Mouse (Mus musculus) CH12.LX (cell line): Measurements from ENCODE around the gene Gm14214. TPM values are rescaled to one million over a fixed set of nuclear protein-coding genes. Genes with fewer than 3 reads are reported as not detected.

Source experiments
- DNase-seq: peaks from one replicate; pipeline ENCODE4 v3.0.0-alpha.2; 2013; ENCODE audit errors: extremely low read depth
- H3K27ac ChIP-seq: 2 replicates; pipeline ENCODE4 v1.5.1; 2012; ENCODE audit warnings: low read depth, mild to moderate bottlenecking, control low read depth, moderate library complexity; ENCODE audit not compliant: insufficient read depth
- H3K27me3 ChIP-seq: replicated peaks from 2 replicates; pipeline ENCODE3; 2012; ENCODE audit warnings: inconsistent platforms
- H3K36me3 ChIP-seq, 2 experiments: replicated peaks in 1 of 2; 2 replicates each; pipeline versions ENCODE3 to v1.6.1; 2012; ENCODE audit warnings: inconsistent platforms in 1 of 2, low read length in 1 of 2, mild to moderate bottlenecking in 1 of 2, mixed read lengths in 1 of 2, moderate library complexity in 1 of 2; ENCODE audit not compliant: control insufficient read depth in 1 of 2, insufficient read depth in 1 of 2
- H3K4me1 ChIP-seq, 2 experiments: 2 replicates each; pipeline ENCODE4 v1.6.1; 2012; ENCODE audit warnings: inconsistent platforms in 1 of 2, moderate library complexity in 1 of 2; ENCODE audit not compliant: insufficient read depth in 2 of 2, control insufficient read depth in 1 of 2
- H3K4me2 ChIP-seq: 2 replicates; pipeline ENCODE4 v1.6.1; 2012; ENCODE audit warnings: low read depth, mild to moderate bottlenecking, control low read depth; ENCODE audit not compliant: poor library complexity, insufficient read depth, severe bottlenecking
- H3K4me3 ChIP-seq, 3 experiments: fragments of 150-350 bp in 1 of 3; sonication (generic) in 1 of 3; replicated peaks in 1 of 3; 2 replicates each; pipeline versions ENCODE3 to v1.5.1; 2011 to 2012; ENCODE audit warnings: low read depth in 2 of 3, low read length in 2 of 3, mild to moderate bottlenecking in 2 of 3, moderate library complexity in 2 of 3, control low read depth in 1 of 3, improper control_type of control experiment in 1 of 3, inconsistent platforms in 1 of 3, mixed read lengths in 1 of 3; ENCODE audit not compliant: poor library complexity in 1 of 3
- H3K79me2 ChIP-seq: replicated peaks from 2 replicates; pipeline ENCODE4 v1.6.1; 2012; ENCODE audit warnings: mild to moderate bottlenecking, moderate library complexity; ENCODE audit not compliant: control insufficient read depth, poor library complexity, insufficient read depth, severe bottlenecking; ENCODE audit errors: extremely low read depth
- H3K9ac ChIP-seq: 2 replicates; pipeline ENCODE4 v1.6.1; 2012; ENCODE audit warnings: low read depth, mild to moderate bottlenecking, control low read depth, moderate library complexity; ENCODE audit not compliant: insufficient read depth
- H3K9me3 ChIP-seq: replicated peaks from 2 replicates; pipeline ENCODE3; 2012; ENCODE audit warnings: low read length, inconsistent platforms, mixed read lengths
- CHD2 ChIP-seq: IDR thresholded peaks from 2 replicates; pipeline ENCODE4 v1.6.1; 2011; ENCODE audit warnings: low read length, improper control_type of control experiment
- ELF1 ChIP-seq: IDR thresholded peaks from 2 replicates; pipeline ENCODE4 v1.6.1; 2014; ENCODE audit warnings: low read depth, mild to moderate bottlenecking, inconsistent platforms, low read length, improper control_type of control experiment
- ETS1 ChIP-seq: conservative IDR thresholded peaks from 2 replicates; pipeline ENCODE4 v1.6.1; 2012; ENCODE audit warnings: low read depth, mild to moderate bottlenecking, inconsistent platforms, low read length, improper control_type of control experiment, moderate library complexity
- GABPA ChIP-seq: IDR thresholded peaks from 2 replicates; pipeline ENCODE4 v1.6.1; 2012; ENCODE audit warnings: low read depth, low read length, improper control_type of control experiment, inconsistent platforms; ENCODE audit not compliant: insufficient replicate concordance
- JUN ChIP-seq: IDR thresholded peaks from 2 replicates; pipeline ENCODE4 v1.6.1; 2011; ENCODE audit warnings: low read depth, mild to moderate bottlenecking, low read length, improper control_type of control experiment, moderate library complexity; ENCODE audit not compliant: insufficient read depth
- KAT2A ChIP-seq: IDR thresholded peaks from 2 replicates; pipeline ENCODE4 v1.6.1; 2012; ENCODE audit warnings: low read length, improper control_type of control experiment, inconsistent platforms; ENCODE audit not compliant: insufficient replicate concordance
- MAFK ChIP-seq: IDR thresholded peaks from 2 replicates; pipeline ENCODE4 v1.6.1; 2011; ENCODE audit warnings: low read length, improper control_type of control experiment; ENCODE audit not compliant: insufficient replicate concordance
- MAX ChIP-seq: IDR thresholded peaks from 2 replicates; pipeline ENCODE4 v1.6.1; 2011; ENCODE audit warnings: low read length, improper control_type of control experiment
- MAZ ChIP-seq: IDR thresholded peaks from 2 replicates; pipeline ENCODE4 v1.6.1; 2012; ENCODE audit warnings: low read depth, mild to moderate bottlenecking, inconsistent platforms, low read length, improper control_type of control experiment, moderate library complexity
- MXI1 ChIP-seq: IDR thresholded peaks from 2 replicates; pipeline ENCODE4 v1.6.1; 2011; ENCODE audit warnings: mild to moderate bottlenecking, low read depth, low read length, improper control_type of control experiment
- MYC ChIP-seq: IDR thresholded peaks from 2 replicates; pipeline ENCODE4 v1.6.1; 2011; ENCODE audit warnings: low read depth, mild to moderate bottlenecking, improper control_type of control experiment, low read length
- NELFE ChIP-seq: IDR thresholded peaks from 2 replicates; pipeline ENCODE4 v1.6.1; 2011; ENCODE audit warnings: low read depth, low read length, improper control_type of control experiment
- PAX5 ChIP-seq: IDR thresholded peaks from 2 replicates; pipeline ENCODE4 v1.6.1; 2012; ENCODE audit warnings: low read length, inconsistent platforms, mixed read lengths
- POLR2AphosphoS2 ChIP-seq: IDR thresholded peaks from 2 replicates; pipeline ENCODE4 v1.6.1; 2011; ENCODE audit warnings: low read depth, low read length, improper control_type of control experiment
- RCOR1 ChIP-seq: conservative IDR thresholded peaks from 2 replicates; pipeline ENCODE4 v1.6.1; 2012; ENCODE audit warnings: low read depth, mild to moderate bottlenecking, inconsistent platforms, low read length, improper control_type of control experiment
- SIN3A ChIP-seq: IDR thresholded peaks from 2 replicates; pipeline ENCODE4 v1.6.1; 2012; ENCODE audit warnings: low read length, improper control_type of control experiment, inconsistent platforms
- TBP ChIP-seq: conservative IDR thresholded peaks from 2 replicates; pipeline ENCODE4 v1.6.1; 2011; ENCODE audit warnings: low read depth, low read length, improper control_type of control experiment
- TCF12 ChIP-seq: IDR thresholded peaks from 2 replicates; pipeline ENCODE4 v1.6.1; 2014; ENCODE audit warnings: low read depth, mild to moderate bottlenecking, inconsistent platforms, low read length, improper control_type of control experiment
- USF1 ChIP-seq: IDR thresholded peaks from 2 replicates; pipeline ENCODE4 v1.6.1; 2014; ENCODE audit warnings: low read depth, mild to moderate bottlenecking, inconsistent platforms, low read length, improper control_type of control experiment
- USF2 ChIP-seq: conservative IDR thresholded peaks from 2 replicates; pipeline ENCODE4 v1.6.1; 2011; ENCODE audit warnings: low read depth, low read length, improper control_type of control experiment
- ZC3H11A ChIP-seq: IDR thresholded peaks from 2 replicates; pipeline ENCODE4 v1.6.1; 2012; ENCODE audit warnings: low read depth, mild to moderate bottlenecking, inconsistent platforms, low read length, improper control_type of control experiment
- ZKSCAN1 ChIP-seq: IDR thresholded peaks from 2 replicates; pipeline ENCODE4 v1.6.1; 2012; ENCODE audit warnings: low read depth, inconsistent platforms, low read length, improper control_type of control experiment, borderline replicate concordance
- dilution Hi-C: fragments of 300-500 bp; cut with MboI; formaldehyde crosslinking; loops from 2 replicates; pipeline ENCODE4 v1.14.3; 2020; ENCODE audit warnings: low sequenced_read_pairs; ENCODE audit not compliant: extremely low pct_unique_long_range_greater_than_20kb, extremely low pct_ligation_motif_present
- in situ Hi-C: fragments of 300-500 bp; cut with MboI; formaldehyde crosslinking; loops from 3 replicates; pipeline ENCODE4 v1.14.3; 2019; ENCODE audit warnings: low sequenced_read_pairs, low pct_ligation_motif_present, low pct_unique_long_range_greater_than_20kb, mixed read lengths
- polyA plus RNA-seq: library from polyadenylated mRNA; unstranded; fragments of >175 nt; gene quantifications from 2 replicates; pipeline ENCODE4 v1.2.1, GENCODE M21; 2012; ENCODE audit warnings: low read depth; ENCODE audit not compliant: insufficient read length
- total RNA-seq, 2 experiments: library from RNA; depleted of rRNA; stranded (reverse); fragments of 300-350 nt in 1 of 2; fragments of >200 nt in 1 of 2; gene quantifications; 2 replicates each; pipeline ENCODE4 v1.2.3; 2012 to 2014

Gm14214 gene
- total RNA-seq (2012; rRNA removed) (not detected in 2 replicates), total RNA-seq (2014; rRNA removed) (not detected in 2 replicates), polyA plus RNA-seq (0.41 TPM in 1 of 2 replicates, not detected in the other)

GRCm38 (mm10) chr2:154769930-154770329, at the start of gene Gm14214:
Gene Gm14214 (minus strand): TSS chr2:154770030.
- Histone ChIP-seq H3K27ac (no peak within 1 kb of the TSS), H3K27me3 (no peaks in the 10 kb centered on the region), H3K4me3 (no peak within 1 kb of the TSS), H3K9me3 (peaks cover 5% of the 10 kb centered on the region), H3K79me2 (no peaks in the 10 kb centered on the region), H3K4me2 (no peak within 1 kb of the TSS), H3K36me3 (no peaks in the 10 kb centered on the region), H3K9ac (no peak within 1 kb of the TSS), H3K4me1 (peaks cover 0 to 26% of the 10 kb centered on the region in 2 experiments; a peak in 2 of 4 replicates)
- TF ChIP-seq NELFE (no peak), ETS1 (no peak), ZC3H11A (no peak), POLR2AphosphoS2 (no peak), JUN (no peak), TBP (no peak), MAFK (no peak), RCOR1 (no peak), GABPA (no peak), USF1 (no peak), ZKSCAN1 (no peak), PAX5 (no peak), SIN3A (no peak), MAZ (no peak)
- dilution Hi-C loops (no loop called here), in situ Hi-C loops (no loop called here)
- DNase-seq = no peak

GRCm38 (mm10) chr2:154818599-154818998, 48.8 kb upstream of the Gm14214 start:
- Histone ChIP-seq H3K9me3 (no peaks in the 10 kb centered on the region), H3K4me1 (peaks cover 3 to 57% of the 10 kb centered on the region in 2 experiments; a peak in 2 of 4 replicates), H3K9ac (no peak overlapping the region), H3K36me3 (peaks cover 0 to 33% of the 10 kb centered on the region in 2 experiments), H3K27ac (no peak overlapping the region), H3K4me3 (no peak overlapping the region), H3K4me2 (no peak overlapping the region), H3K79me2 (peaks cover 67% of the 10 kb centered on the region), H3K27me3 (no peaks in the 10 kb centered on the region)
- DNase-seq = no peak
- in situ Hi-C loops = no loop called here
- dilution Hi-C loops = no loop called here
- TF ChIP-seq MYC (no peak), USF1 (no peak), MXI1 (no peak), ETS1 (no peak), MAZ (no peak), USF2 (no peak), KAT2A (no peak), POLR2AphosphoS2 (no peak), CHD2 (no peak), TCF12 (no peak), JUN (no peak), MAX (no peak), ZC3H11A (no peak), ELF1 (no peak)
